Mouse (Mus musculus) left cerebral cortex, adult 11 months (tissue): Measurements from ENCODE around the gene Olig1.
A peak's percentile ranks its signal among the peaks of the same experiment; 100 is the strongest.
"Not testable (repeated sequence)": the region's sequence is repeated elsewhere in the genome, so short reads cannot be mapped to it uniquely, and the experiment has no call there.

ENCODE experiments used
- DNase-seq: peaks from one replicate; pipeline ENCODE4 v3.0.0; 2022; ENCODE audit warnings: low spot score

Gene Olig1

GRCm38 (mm10) chr16:91246292-91246691 lies 23.3 kb upstream of the Olig1 start:
- DNase-seq, result no peak

- not testable (repeated sequence) for DNase-seq
Measured at GRCm38 (mm10) chr16:91255419-91256164, 14.0 kb upstream of the Olig1 start.

- DNase-seq, result no peak
Measured at GRCm38 (mm10) chr16:91258956-91259355, 10.6 kb upstream of the Olig1 start.

GRCm38 (mm10) chr16:91260861-91261260 lies 8.7 kb upstream of the Olig1 start:
- DNase-seq, result no peak

GRCm38 (mm10) chr16:91262467-91263220 lies 6.9 kb upstream of the Olig1 start:
- DNase-seq, result no peak

- peak; percentile 58 for DNase-seq
Measured at GRCm38 (mm10) chr16:91265972-91266371, 3.6 kb upstream of the Olig1 start.

GRCm38 (mm10) chr16:91268724-91269452 lies 684 bp upstream of the Olig1 start:
- DNase-seq, result no peak

- no peak for DNase-seq
Measured at GRCm38 (mm10) chr16:91270212-91270971, 820 bp downstream of the Olig1 start.

GRCm38 (mm10) chr16:91270982-91271549 lies 1.5 kb downstream of the Olig1 start:
- DNase-seq, result no peak

- no peak for DNase-seq
Measured at GRCm38 (mm10) chr16:91271634-91272033, 2.1 kb downstream of the Olig1 start.

GRCm38 (mm10) chr16:91280516-91280915 lies 10.9 kb downstream of the Olig1 start:
- peak; percentile 52 for DNase-seq

- no peak for DNase-seq
Measured at GRCm38 (mm10) chr16:91292080-91292479, 22.5 kb downstream of the Olig1 start.

GRCm38 (mm10) chr16:91292719-91293333 lies 23.3 kb downstream of the Olig1 start:
- no peak for DNase-seq

- no peak for DNase-seq
Measured at GRCm38 (mm10) chr16:91297726-91298125, 28.2 kb downstream of the Olig1 start.

GRCm38 (mm10) chr16:91299412-91299811 lies 29.8 kb downstream of the Olig1 start:
- no peak for DNase-seq

- no peak for DNase-seq
Measured at GRCm38 (mm10) chr16:91300641-91301441, 31.3 kb downstream of the Olig1 start.

- no peak for DNase-seq
Measured at GRCm38 (mm10) chr16:91301454-91301853, 31.9 kb downstream of the Olig1 start.

GRCm38 (mm10) chr16:91303776-91304709 lies 34.5 kb downstream of the Olig1 start:
- peak; percentile 39 for DNase-seq

- peak; percentile 59 for DNase-seq
Measured at GRCm38 (mm10) chr16:91305512-91306111, 36.0 kb downstream of the Olig1 start.
